Mouse (Mus musculus): ENCODE results near the gene Ces1b. TPM values are rescaled to one million over a fixed set of nuclear protein-coding genes. Genes with fewer than 3 reads are reported as not detected.

Gene Ces1b
- not detected in 2 replicates for polyA plus RNA-seq (2015; fragmentation: Nextera tagmentation; extraction: Ambion mirVana)

GRCm38 (mm10) chr8:93079887-93080286 lies at the start of gene Ces1b:
Gene Ces1b (minus strand): TSS chr8:93080017.
- Histone ChIP-seq H3K27ac (no peak within 1 kb of the TSS), H3K9me3 (no peaks in the 10 kb centered on the region), H3K4me3 (no peak within 1 kb of the TSS), H3K27me3 (no peaks in the 10 kb centered on the region), H3K4me2 (no peak within 1 kb of the TSS), H3K4me1 (replicated peaks) (no peaks in the 10 kb centered on the region), H3K36me3 (no peaks in the 10 kb centered on the region), H3K9ac (no peak within 1 kb of the TSS)
- no peak for ATAC-seq (ENCODE audit: low FRiP score)
- 79% methylated on average over 2 of the region's 2 CpGs for WGBS

DNA sequence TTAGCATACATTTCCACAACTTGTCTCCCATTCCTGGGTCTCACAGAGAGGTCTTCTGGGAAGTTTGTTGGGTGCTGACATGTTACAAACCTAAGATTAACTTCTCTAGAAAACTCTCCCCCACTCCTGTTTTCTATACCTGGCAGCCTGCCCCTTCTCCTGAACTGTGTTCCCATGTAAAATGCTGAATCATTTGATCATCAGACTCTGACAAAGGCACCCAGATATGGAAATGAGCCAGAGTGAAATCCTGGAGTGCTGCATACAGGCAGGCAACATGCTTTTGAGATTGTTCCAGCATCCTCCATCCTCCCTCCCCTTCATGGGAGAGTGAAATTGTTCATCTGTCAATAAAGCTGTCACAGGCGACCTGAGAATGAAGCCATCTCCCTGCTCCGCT lies 46.7 kb upstream of the Ces1b start:
- ATAC-seq (ENCODE audit: low FRiP score), result no peak
- no peaks in the 10 kb centered on the region for H3K4me1 ChIP-seq (replicated peaks)
- no peaks in the 10 kb centered on the region for H3K27me3 ChIP-seq
- H3K36me3 ChIP-seq, result no peaks in the 10 kb centered on the region
- no peaks in the 10 kb centered on the region for H3K9me3 ChIP-seq
- no peak overlapping the region for H3K9ac ChIP-seq
- H3K27ac ChIP-seq, result no peak overlapping the region
- WGBS, result 83% methylated on average over 2 of the region's 2 CpGs
- H3K4me3 ChIP-seq, result no peak overlapping the region
- no peak overlapping the region for H3K4me2 ChIP-seq

DNA sequence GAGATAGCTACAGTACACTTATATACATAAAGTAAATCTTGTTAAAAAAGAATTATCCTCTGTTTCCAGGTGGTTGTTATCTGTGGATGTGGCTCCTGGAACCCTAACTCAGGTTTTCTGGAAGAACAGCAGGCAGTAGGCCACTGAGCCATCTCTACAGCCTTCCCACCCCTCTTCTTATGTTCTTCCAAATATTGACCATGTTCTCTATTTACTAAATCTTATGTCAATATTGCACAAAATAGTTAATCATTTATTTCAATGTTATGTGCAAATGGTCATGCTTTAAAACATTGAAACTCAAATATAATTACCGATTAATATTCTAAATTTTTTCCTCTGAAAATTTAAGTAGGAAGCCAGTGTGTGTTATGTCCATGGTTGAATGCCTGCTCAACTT lies 42.2 kb upstream of the Ces1b start:
- ATAC-seq (ENCODE audit: low FRiP score), result no peak

DNA sequence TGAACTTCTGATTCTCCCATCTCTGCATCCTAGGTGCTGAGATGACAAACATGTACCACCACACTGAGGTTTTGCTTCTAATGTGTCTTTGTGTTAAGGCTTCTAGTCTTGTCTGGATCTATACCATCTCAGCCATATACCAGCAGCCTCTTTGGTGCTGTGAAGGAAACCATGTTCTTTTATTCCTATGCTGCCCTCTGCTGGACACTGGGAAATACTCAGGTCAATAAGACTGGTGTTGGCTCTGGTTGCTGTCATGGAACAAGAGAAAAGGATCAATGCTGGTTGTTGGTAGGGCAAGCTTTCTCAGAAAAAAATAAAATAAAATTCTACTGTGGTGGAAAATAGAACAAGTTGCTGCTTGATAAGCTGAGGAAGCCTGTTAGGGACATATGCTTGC lies 15.6 kb upstream of the Ces1b start:
- H3K27me3 ChIP-seq, result no peaks in the 10 kb centered on the region
- no peak for ATAC-seq (ENCODE audit: low FRiP score)

More for the DNA sequence above, 42.2 kb upstream of the Ces1b start:
- H3K9me3 ChIP-seq, result no peaks in the 10 kb centered on the region
- H3K9ac ChIP-seq, result no peak overlapping the region
- H3K27ac ChIP-seq, result no peak overlapping the region
- H3K36me3 ChIP-seq, result no peaks in the 10 kb centered on the region
- H3K4me1 ChIP-seq (replicated peaks), result no peaks in the 10 kb centered on the region
- H3K4me3 ChIP-seq, result no peak overlapping the region
- H3K4me2 ChIP-seq, result no peak overlapping the region
- no peaks in the 10 kb centered on the region for H3K27me3 ChIP-seq
- 100% methylated on average over 1 of the region's 1 CpGs for WGBS

DNA sequence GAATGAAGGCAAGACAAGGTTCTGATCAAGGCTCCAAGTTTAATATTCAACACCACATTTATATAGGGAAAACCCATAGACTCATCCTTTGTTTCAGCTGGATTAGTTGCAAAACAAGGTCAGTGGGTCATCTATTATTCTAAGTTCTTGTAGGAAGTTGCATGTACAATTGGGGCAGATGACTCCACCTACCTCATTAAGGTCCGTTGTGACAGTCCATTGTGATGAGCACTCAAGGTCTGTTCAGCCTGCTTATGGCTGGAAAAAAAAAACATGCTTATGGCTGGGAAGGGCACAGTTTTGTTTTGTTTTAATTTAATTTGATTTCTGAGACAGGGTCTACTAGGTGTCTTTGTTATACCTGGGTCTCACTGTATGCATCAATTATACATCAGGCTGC lies 11.5 kb upstream of the Ces1b start:
- no peaks in the 10 kb centered on the region for H3K4me1 ChIP-seq (replicated peaks)
- no peak for ATAC-seq (ENCODE audit: low FRiP score)

More for the DNA sequence above, 15.6 kb upstream of the Ces1b start:
- Histone ChIP-seq H3K9ac (no peak overlapping the region), H3K4me1 (replicated peaks) (no peaks in the 10 kb centered on the region), H3K27ac (no peak overlapping the region), H3K9me3 (no peaks in the 10 kb centered on the region), H3K36me3 (no peaks in the 10 kb centered on the region), H3K4me3 (no peak overlapping the region), H3K4me2 (no peak overlapping the region)

DNA sequence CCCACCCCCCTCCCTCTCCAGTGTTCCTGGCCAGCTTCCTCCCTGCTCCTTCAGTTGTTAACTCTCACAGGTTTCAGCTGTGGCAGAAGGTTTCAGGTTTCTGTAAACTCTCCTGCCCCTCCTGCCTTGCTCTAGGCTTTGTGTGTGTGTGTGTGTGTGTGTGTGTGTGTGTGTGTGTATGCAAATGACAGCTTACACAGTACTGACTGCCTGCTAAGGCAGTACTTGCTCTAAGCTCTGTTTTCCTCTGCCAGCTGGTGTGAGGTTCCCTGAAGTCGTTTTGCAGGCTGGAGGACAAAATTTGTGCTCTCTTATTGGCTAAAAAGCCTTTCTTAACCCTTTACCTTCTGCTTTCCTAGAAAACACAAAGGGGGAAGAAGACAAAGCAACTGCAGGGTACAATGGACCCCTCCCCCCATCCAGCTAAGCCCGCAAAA lies 8.9 kb upstream of the Ces1b start:
- Histone ChIP-seq H3K27ac (no peak overlapping the region), H3K4me3 (no peak overlapping the region), H3K36me3 (no peaks in the 10 kb centered on the region), H3K9ac (no peak overlapping the region), H3K4me2 (0 out of 2 replicates have a peak overlapping the region, but pooled peaks have one; percentile 10), H3K9me3 (no peaks in the 10 kb centered on the region), H3K27me3 (no peaks in the 10 kb centered on the region), H3K4me1 (replicated peaks) (no peaks in the 10 kb centered on the region)
- no peak for ATAC-seq (ENCODE audit: low FRiP score)
- 9% methylated on average over 2 of the region's 2 CpGs for WGBS

More for the DNA sequence above, 11.5 kb upstream of the Ces1b start:
- H3K36me3 ChIP-seq, result no peaks in the 10 kb centered on the region
- no peaks in the 10 kb centered on the region for H3K27me3 ChIP-seq
- H3K4me2 ChIP-seq, result no peak overlapping the region
- no peak overlapping the region for H3K9ac ChIP-seq
- no peaks in the 10 kb centered on the region for H3K9me3 ChIP-seq
- WGBS, result 43% methylated on average over 1 of the region's 1 CpGs
- no peak overlapping the region for H3K4me3 ChIP-seq
- H3K27ac ChIP-seq, result no peak overlapping the region

DNA sequence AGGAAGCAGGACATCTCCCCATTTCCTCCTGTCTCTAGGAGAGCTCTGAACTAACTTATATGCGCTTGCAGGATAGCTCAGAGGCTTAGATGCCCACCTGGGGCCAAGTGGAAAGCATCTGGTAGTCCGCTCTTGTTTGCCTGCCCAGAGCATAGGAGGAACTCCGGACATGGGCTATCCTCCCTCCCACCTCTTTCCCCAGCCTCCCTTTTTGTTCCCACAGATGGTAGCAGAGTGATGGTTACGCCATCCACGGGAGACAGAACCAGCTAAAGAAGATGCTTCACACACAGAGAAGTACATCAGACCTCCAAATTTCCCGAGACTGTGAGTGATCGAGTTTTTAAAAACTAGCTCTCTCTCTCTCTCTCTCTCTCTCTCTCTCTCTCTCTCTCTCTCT lies 8.4 kb upstream of the Ces1b start:
- 0 out of 2 replicates have a peak overlapping the region, but pooled peaks have one; percentile 10 for H3K4me2 ChIP-seq
- no peaks in the 10 kb centered on the region for H3K4me1 ChIP-seq (replicated peaks)
- H3K9me3 ChIP-seq, result no peaks in the 10 kb centered on the region
- H3K9ac ChIP-seq, result no peak overlapping the region
- H3K27me3 ChIP-seq, result no peaks in the 10 kb centered on the region
- 39% methylated on average over 7 of the region's 7 CpGs for WGBS
- no peaks in the 10 kb centered on the region for H3K36me3 ChIP-seq
- no peak overlapping the region for H3K4me3 ChIP-seq
- ATAC-seq (ENCODE audit: low FRiP score), result no peak
- no peak overlapping the region for H3K27ac ChIP-seq

DNA sequence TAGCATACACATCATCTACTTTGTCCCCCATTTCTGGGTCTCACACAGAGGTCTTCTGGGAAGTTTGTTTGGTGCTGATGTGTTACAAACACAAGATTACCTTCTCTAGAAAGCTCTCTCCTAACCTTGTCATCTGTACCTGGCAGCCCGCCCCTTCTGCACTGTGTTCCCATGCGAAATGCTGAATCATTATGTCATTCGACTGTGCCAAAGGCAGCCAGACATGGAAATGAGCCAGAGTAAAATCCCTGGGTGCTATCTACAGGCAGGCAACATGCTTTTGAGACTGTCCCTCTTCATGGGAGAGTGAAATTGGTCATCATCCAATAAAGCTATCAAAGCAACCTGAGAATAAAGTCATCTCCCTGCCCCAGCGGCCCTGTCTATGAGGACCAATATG lies 4.6 kb downstream of the Ces1b start:
- H3K36me3 ChIP-seq, result no peaks in the 10 kb centered on the region
- no peak overlapping the region for H3K27ac ChIP-seq
- 92% methylated on average over 4 of the region's 4 CpGs for WGBS
- no peak overlapping the region for H3K9ac ChIP-seq
- H3K4me1 ChIP-seq (replicated peaks), result no peaks in the 10 kb centered on the region
- H3K9me3 ChIP-seq, result no peaks in the 10 kb centered on the region
- H3K27me3 ChIP-seq, result no peaks in the 10 kb centered on the region
- ATAC-seq (ENCODE audit: low FRiP score), result no peak
- H3K4me3 ChIP-seq, result no peak overlapping the region
- H3K4me2 ChIP-seq, result no peak overlapping the region

DNA sequence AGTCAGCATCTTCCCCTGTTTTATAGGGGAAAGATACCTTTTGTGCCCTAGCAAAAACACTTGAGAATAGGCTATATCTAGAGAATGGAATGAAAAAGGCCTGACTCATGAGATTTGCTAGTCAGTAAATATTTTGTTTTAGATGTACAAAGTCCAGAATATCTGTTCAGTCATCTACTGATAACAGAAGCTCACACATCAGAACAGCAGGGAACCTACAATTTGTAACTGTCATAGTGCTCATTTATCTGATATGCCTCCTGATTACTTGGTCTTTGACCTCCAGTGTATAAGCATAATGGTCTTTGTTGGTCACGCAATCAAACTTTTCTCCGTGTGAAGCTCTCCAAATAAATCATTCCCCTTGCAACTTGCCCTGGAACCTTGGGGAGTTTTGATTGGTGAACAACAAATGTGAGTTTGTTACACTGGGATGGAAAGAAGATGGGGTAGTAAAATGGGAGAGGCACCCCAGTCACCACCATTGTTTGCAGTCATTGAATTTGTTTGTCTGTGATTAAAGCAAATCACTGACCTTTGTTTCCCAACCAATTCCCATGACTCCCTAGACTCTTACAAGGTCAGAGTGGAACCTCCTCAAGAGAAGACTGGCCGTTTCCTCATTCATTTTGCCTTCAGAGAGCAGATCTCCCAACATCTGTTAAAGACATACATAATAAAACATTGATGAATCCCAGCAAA lies 16.2 kb downstream of the Ces1b start:
- Histone ChIP-seq H3K9me3 (no peaks in the 10 kb centered on the region), H3K27me3 (no peaks in the 10 kb centered on the region), H3K36me3 (no peaks in the 10 kb centered on the region), H3K4me3 (no peak overlapping the region), H3K27ac (no peak overlapping the region), H3K4me2 (no peak overlapping the region), H3K9ac (no peak overlapping the region), H3K4me1 (replicated peaks) (no peaks in the 10 kb centered on the region)
- 36% methylated on average over 3 of the region's 3 CpGs for WGBS
- no peak for ATAC-seq (ENCODE audit: low FRiP score)

DNA sequence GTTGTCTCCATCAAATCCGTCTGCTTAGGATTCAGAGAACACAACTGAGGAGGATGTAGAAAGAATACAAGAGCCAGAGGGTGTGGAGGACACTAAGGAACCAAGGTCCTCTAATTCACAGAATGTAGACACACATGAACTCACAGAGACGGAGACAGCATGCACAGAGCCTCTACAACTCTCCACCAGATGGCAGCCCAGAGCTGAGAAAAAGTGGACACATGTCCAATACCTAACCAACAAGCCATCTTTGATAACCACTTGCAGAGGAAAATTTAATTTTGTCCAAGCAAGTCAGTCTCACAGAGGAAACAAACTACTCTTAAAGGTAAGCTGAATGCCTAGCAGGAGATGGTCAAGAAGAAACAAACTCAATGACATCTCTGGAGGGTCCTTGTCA lies 20.6 kb downstream of the Ces1b start:
- Histone ChIP-seq H3K4me3 (no peak overlapping the region), H3K27ac (no peak overlapping the region), H3K9ac (no peak overlapping the region), H3K36me3 (no peaks in the 10 kb centered on the region), H3K4me1 (replicated peaks) (no peaks in the 10 kb centered on the region), H3K27me3 (no peaks in the 10 kb centered on the region), H3K9me3 (no peaks in the 10 kb centered on the region), H3K4me2 (no peak overlapping the region)
- no peak for ATAC-seq (ENCODE audit: low FRiP score)
- WGBS, result 13% methylated on average over 2 of the region's 2 CpGs

DNA sequence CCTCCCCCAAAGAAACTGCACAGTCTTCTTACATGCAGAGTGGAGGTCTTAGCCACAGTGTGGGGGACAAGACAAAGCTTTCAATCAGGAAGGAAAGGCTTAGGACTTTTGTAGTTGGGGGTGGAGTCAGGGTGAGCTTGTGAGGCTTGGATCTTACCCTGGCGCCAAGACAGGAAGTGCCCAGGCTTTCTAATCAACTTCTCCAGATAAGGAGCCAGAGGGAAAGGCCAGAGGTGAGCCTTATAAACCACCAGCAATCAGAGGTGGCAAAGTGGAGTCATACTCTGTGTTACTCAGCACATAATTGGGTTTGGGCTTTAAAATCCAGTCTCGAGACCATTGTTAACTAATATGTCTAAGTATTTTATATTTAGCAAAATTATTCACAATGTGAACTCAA lies 24.6 kb downstream of the Ces1b start:
- H3K36me3 ChIP-seq, result no peaks in the 10 kb centered on the region
- H3K4me2 ChIP-seq, result no peak overlapping the region
- no peak overlapping the region for H3K27ac ChIP-seq
- WGBS, result 64% methylated on average over 2 of the region's 2 CpGs
- H3K27me3 ChIP-seq, result no peaks in the 10 kb centered on the region
- no peaks in the 10 kb centered on the region for H3K9me3 ChIP-seq
- no peak overlapping the region for H3K4me3 ChIP-seq
- no peak for ATAC-seq (ENCODE audit: low FRiP score)
- no peaks in the 10 kb centered on the region for H3K4me1 ChIP-seq (replicated peaks)
- H3K9ac ChIP-seq, result no peak overlapping the region

DNA sequence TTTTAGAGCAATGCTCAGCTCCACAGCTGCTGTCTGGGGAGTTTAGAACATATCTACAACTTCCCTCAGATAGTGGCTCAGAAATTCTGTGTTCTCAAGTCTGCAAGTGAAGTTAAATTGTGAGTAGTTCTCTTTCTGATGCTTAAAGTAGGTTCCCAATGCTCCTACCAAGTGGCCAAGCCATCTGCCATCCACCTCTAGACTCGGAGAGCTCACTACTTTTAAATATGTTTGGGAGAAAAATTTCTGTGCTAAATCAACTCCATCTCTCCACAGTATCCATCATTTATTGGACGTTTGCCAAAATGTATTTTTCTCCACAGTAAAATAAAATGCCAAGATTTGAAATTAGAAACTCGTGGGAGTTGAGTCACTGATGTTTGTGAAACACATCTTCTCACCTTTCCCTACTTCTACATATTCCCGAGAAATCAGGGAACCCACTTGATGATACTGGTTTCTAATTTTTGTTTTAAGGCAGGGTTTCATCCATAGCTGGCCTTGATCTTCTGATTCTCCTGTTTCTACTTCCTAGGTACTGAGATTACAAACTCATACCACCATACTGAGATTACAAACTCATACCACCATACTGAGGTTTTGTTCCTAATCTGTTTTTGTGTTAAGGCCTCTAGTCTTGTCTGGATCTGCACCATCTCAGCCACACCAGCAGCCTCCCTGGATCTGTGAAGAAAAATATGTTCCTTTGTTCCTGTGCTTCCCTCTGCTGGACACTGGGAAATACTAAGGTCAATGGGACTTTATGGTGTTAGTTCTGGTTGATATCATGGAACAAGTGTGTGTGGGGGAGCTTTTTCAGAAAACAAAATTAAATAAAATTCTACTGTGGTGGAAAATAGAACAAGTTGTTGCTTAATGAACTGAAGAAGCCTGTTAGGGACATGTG lies 31.1 kb downstream of the Ces1b start:
- no peak overlapping the region for H3K9ac ChIP-seq
- H3K4me3 ChIP-seq, result no peak overlapping the region
- no peaks in the 10 kb centered on the region for H3K4me1 ChIP-seq (replicated peaks)
- H3K36me3 ChIP-seq, result no peaks in the 10 kb centered on the region
- H3K4me2 ChIP-seq, result no peak overlapping the region
- WGBS, result 77% methylated on average over 4 of the region's 4 CpGs
- no peaks in the 10 kb centered on the region for H3K9me3 ChIP-seq
- no peaks in the 10 kb centered on the region for H3K27me3 ChIP-seq
- ATAC-seq (ENCODE audit: low FRiP score), result no peak
- no peak overlapping the region for H3K27ac ChIP-seq
